Mouse (Mus musculus): Measurements from ENCODE around the gene Atn1. TPM values are rescaled to one million over a fixed set of nuclear protein-coding genes. Genes with fewer than 3 reads are reported as not detected.
A peak's percentile ranks its signal among the peaks of the same experiment; 100 is the strongest.

Atn1 gene
- total and polyA plus RNA-seq, 2 experiments from 2014 or later: 30.4 to 30.7 TPM

GRCm38 (mm10) chr6:124740888-124741761, 15.2 kb downstream of the Atn1 start, which contains the start of gene Grcc10:
Gene Grcc10, minus strand, starts transcription at chr6:124741374.
- peak within 1 kb of the TSS; percentile 98 for H3K27ac ChIP-seq (ENCODE audit: low read depth, low read length)
- H3K27me3 ChIP-seq (ENCODE audit: insufficient read depth, low read length): no peaks in the 10 kb centered on the region
- peaks cover 6% of the 10 kb centered on the region; the same call in 1 of the 2 replicates for H3K4me1 ChIP-seq (ENCODE audit: insufficient read depth, low read length)
- peak; percentile 96 for DNase-seq (ENCODE audit: low spot score)
- H3K4me2 ChIP-seq (ENCODE audit: low read depth, low read length, poor library complexity, severe bottlenecking): peak within 1 kb of the TSS; percentile 70
- WGBS: under 1% methylated on average over 41 of the region's 41 CpGs
- no peak for TF ChIP-seq CTCF (IDR thresholded peaks at IDR 0.05)
- peaks cover 24% of the 10 kb centered on the region for H3K36me3 ChIP-seq (ENCODE audit: insufficient read depth, low read length)
- H3K9ac ChIP-seq (replicated peaks; ENCODE audit: low read length, poor library complexity, severe bottlenecking): peak within 1 kb of the TSS; percentile 91
- ATAC-seq (ENCODE audit: low FRiP score): peak; percentile 84
- peak within 1 kb of the TSS; percentile 52 for H3K4me3 ChIP-seq (ENCODE audit: low read depth, low read length)
- no peaks in the 10 kb centered on the region for H3K9me3 ChIP-seq (ENCODE audit: low read length)

- TF ChIP-seq CTCF (IDR thresholded peaks at IDR 0.05): peak; percentile 74
- Histone ChIP-seq H3K9ac (replicated peaks; ENCODE audit: low read length, poor library complexity, severe bottlenecking) (peak overlapping the region; percentile 91), H3K27me3 (ENCODE audit: insufficient read depth, low read length) (no peaks in the 10 kb centered on the region), H3K36me3 (ENCODE audit: insufficient read depth, low read length) (peaks cover 24% of the 10 kb centered on the region), H3K4me1 (ENCODE audit: insufficient read depth, low read length) (peaks cover 6% of the 10 kb centered on the region; the same call in 1 of the 2 replicates), H3K27ac (ENCODE audit: low read depth, low read length) (peak overlapping the region; percentile 98), H3K4me2 (ENCODE audit: low read depth, low read length, poor library complexity, severe bottlenecking) (peak overlapping the region; percentile 70), H3K9me3 (ENCODE audit: low read length) (no peaks in the 10 kb centered on the region), H3K4me3 (ENCODE audit: low read depth, low read length) (peak overlapping the region; percentile 52)
- ATAC-seq (ENCODE audit: low FRiP score): peak; percentile 44
- WGBS: 1% methylated on average over 29 of the region's 29 CpGs
- DNase-seq (ENCODE audit: low spot score): peak; percentile 77
These were observed 16.0 kb downstream of the Atn1 start for GRCm38 (mm10) chr6:124740211-124740887.

GRCm38 (mm10) chr6:124739231-124739796, 17.0 kb downstream of the Atn1 start:
- Histone ChIP-seq H3K36me3 (ENCODE audit: insufficient read depth, low read length) (peaks cover 16% of the 10 kb centered on the region), H3K27ac (ENCODE audit: low read depth, low read length) (0 out of 2 replicates have a peak overlapping the region, but pooled peaks have one; percentile 98), H3K4me3 (ENCODE audit: low read depth, low read length) (no peak overlapping the region), H3K9me3 (ENCODE audit: low read length) (no peaks in the 10 kb centered on the region), H3K9ac (replicated peaks; ENCODE audit: low read length, poor library complexity, severe bottlenecking) (no peak overlapping the region), H3K27me3 (ENCODE audit: insufficient read depth, low read length) (no peaks in the 10 kb centered on the region), H3K4me2 (ENCODE audit: low read depth, low read length, poor library complexity, severe bottlenecking) (no peak overlapping the region), H3K4me1 (ENCODE audit: insufficient read depth, low read length) (peaks cover 6% of the 10 kb centered on the region; the same call in 1 of the 2 replicates)
- ATAC-seq (ENCODE audit: low FRiP score) (no peak), DNase-seq (ENCODE audit: low spot score) (no peak)
- TF ChIP-seq CTCF (IDR thresholded peaks at IDR 0.05): no peak
- WGBS: 88% methylated on average over 10 of the region's 10 CpGs

DNA sequence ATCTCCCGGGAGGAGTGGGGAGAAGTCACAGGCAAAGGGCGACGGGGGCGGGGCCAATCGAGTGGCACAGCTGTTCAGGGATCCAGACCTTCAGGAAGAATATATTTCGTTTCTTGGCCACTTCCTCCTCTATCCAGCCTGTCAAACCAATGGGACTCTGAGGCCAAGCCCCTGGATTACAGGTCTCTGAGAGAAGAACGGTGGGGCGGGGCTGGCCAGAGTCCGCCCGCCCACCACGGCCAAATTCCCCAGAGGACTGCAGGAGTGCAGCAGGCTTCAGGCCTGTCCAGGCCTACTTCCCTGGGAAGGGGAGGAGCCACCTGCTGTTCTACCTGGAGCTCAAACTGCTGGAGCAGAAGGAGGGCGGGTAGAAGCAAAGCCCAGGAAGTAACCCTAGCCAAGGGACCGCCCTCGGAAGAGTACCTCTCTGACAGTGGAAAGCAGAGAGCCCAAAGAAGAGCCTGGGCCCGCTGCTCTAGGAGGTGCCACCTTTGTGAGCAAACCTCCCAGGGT, 17.8 kb downstream of the Atn1 start, which contains the start of gene Ptpn6:
Ptpn6 (minus strand) TSS at position 204 of the 513 bp plus-strand sequence.
- Histone ChIP-seq H3K36me3 (ENCODE audit: insufficient read depth, low read length) (peaks cover 12% of the 10 kb centered on the region), H3K27ac (ENCODE audit: low read depth, low read length) (0 out of 2 replicates have a peak within 1 kb of the TSS, but pooled peaks have one; percentile 98), H3K4me1 (ENCODE audit: insufficient read depth, low read length) (peaks cover 6% of the 10 kb centered on the region; the same call in 1 of the 2 replicates), H3K9ac (replicated peaks; ENCODE audit: low read length, poor library complexity, severe bottlenecking) (0 out of 2 replicates have a peak within 1 kb of the TSS, but pooled peaks have one; percentile 3), H3K4me3 (ENCODE audit: low read depth, low read length) (no peak within 1 kb of the TSS), H3K9me3 (ENCODE audit: low read length) (no peaks in the 10 kb centered on the region), H3K4me2 (ENCODE audit: low read depth, low read length, poor library complexity, severe bottlenecking) (no peak within 1 kb of the TSS), H3K27me3 (ENCODE audit: insufficient read depth, low read length) (no peaks in the 10 kb centered on the region)
- no peak for TF ChIP-seq CTCF (IDR thresholded peaks at IDR 0.05)
- DNase-seq (ENCODE audit: low spot score): no peak
- ATAC-seq (ENCODE audit: low FRiP score): no peak
- WGBS: 26% methylated on average over 15 of the region's 15 CpGs

DNA sequence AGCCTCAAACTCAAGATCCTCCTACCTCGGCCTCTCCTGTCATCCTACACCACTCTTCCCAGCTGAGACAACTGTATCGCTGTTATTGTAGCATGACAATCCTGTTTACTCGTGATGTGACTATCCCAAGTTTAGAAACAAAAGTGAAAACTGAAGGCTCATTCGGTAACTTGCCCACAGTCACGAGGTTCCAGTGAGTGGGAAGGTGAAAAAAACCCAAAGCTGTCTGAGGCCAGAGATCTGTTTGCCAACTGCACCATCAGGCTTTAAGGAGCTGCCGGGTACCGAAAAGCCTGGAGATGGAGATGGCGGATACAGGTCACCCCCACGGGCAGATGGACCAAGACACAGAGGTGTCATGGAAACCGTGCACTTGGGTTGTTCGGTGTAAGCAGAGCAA, 19.3 kb downstream of the Atn1 start:
- Histone ChIP-seq H3K4me3 (ENCODE audit: low read depth, low read length) (no peak overlapping the region), H3K27me3 (ENCODE audit: insufficient read depth, low read length) (no peaks in the 10 kb centered on the region), H3K9me3 (ENCODE audit: low read length) (no peaks in the 10 kb centered on the region), H3K36me3 (ENCODE audit: insufficient read depth, low read length) (no peaks in the 10 kb centered on the region), H3K4me2 (ENCODE audit: low read depth, low read length, poor library complexity, severe bottlenecking) (no peak overlapping the region), H3K4me1 (ENCODE audit: insufficient read depth, low read length) (peaks cover 6% of the 10 kb centered on the region; the same call in 1 of the 2 replicates), H3K27ac (ENCODE audit: low read depth, low read length) (no peak overlapping the region), H3K9ac (replicated peaks; ENCODE audit: low read length, poor library complexity, severe bottlenecking) (0 out of 2 replicates have a peak overlapping the region, but pooled peaks have one; percentile 2)
- ATAC-seq (ENCODE audit: low FRiP score) (no peak), DNase-seq (ENCODE audit: low spot score) (no peak)
- WGBS: 92% methylated on average over 11 of the region's 11 CpGs
- no peak for TF ChIP-seq CTCF (IDR thresholded peaks at IDR 0.05)

All from midbrain, postnatal 0 days (tissue).